Mouse (Mus musculus): Measurements from ENCODE around the gene Aox1. TPM values are rescaled to one million over a fixed set of nuclear protein-coding genes. Genes with fewer than 3 reads are reported as not detected.

The Aox1 gene
- total and polyA plus RNA-seq, 3 experiments, result 0.04 to 0.24 TPM; not detected in 1

DNA sequence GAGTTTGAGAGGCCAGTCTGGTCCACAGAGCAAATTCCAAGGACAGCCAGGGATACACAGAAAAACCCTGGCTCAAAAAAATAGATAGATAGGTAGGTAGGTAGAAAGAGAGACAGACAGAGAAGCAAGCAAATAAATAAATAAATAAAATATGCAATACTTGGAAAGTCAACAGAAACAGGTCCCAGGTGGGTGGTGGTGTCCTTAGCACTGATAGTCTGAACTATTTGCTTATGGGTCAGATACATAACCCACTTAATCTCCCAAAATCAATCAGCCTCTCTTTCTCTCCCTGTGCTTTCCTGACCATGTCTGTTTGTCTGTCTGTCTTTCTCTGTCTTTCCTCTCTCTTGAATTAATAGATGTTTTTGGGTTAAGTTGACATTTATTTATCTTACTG, 48.2 kb downstream of the Aox1 start:
- no peaks in the 10 kb centered on the region for H3K36me3 ChIP-seq (ENCODE audit: control insufficient read depth in 1 of 2, insufficient read depth in 2 of 2, low read length in 2 of 2)
- no peak overlapping the region for H3K4me3 ChIP-seq (ENCODE audit: control insufficient read depth in 1 of 2, insufficient read depth in 1 of 2, low read depth in 2 of 2, low read length in 2 of 2)
- H3K79me2 ChIP-seq (ENCODE audit: control insufficient read depth, insufficient read depth, low read length, poor library complexity), result no peaks in the 10 kb centered on the region
- no peaks in the 10 kb centered on the region for H3K4me1 ChIP-seq (ENCODE audit: control insufficient read depth in 1 of 2, insufficient read depth in 2 of 2, low read length in 2 of 2)
- peaks cover 0 to 2% of the 10 kb centered on the region in 2 experiments; a peak in 1 of 4 replicates for H3K27me3 ChIP-seq (ENCODE audit: control insufficient read depth in 1 of 2, insufficient read depth in 2 of 2, low read length in 2 of 2)
- H3K9ac ChIP-seq (ENCODE audit: control insufficient read depth, low read depth, low read length, poor library complexity, severe bottlenecking), result no peak overlapping the region
- no peaks in the 10 kb centered on the region for H3K9me3 ChIP-seq (replicated peaks; ENCODE audit: insufficient read depth, low read length)
- no peak for DNase-seq (ENCODE audit: low read depth, low spot score)
- TF ChIP-seq MYB (IDR thresholded peaks at IDR 0.05; ENCODE audit: low read depth, low read length) (no peak), USF2 (IDR thresholded peaks at IDR 0.05; ENCODE audit: borderline replicate concordance in 1 of 2, insufficient read depth in 1 of 2, low read depth in 1 of 2, low read length in 2 of 2) (no peak), ZNF384 (IDR thresholded peaks at IDR 0.05; ENCODE audit: low read depth, low read length) (no peak), ZKSCAN1 (IDR thresholded peaks at IDR 0.05; ENCODE audit: low read depth, low read length) (no peak), SIN3A (IDR thresholded peaks at IDR 0.05; ENCODE audit: low read length) (no peak), MYC (IDR thresholded peaks at IDR 0.05; ENCODE audit: low read depth, low read length) (no peak)
- no peak overlapping the region for H3K27ac ChIP-seq (ENCODE audit: control insufficient read depth, low read depth, low read length)

- H3K36me3 ChIP-seq (ENCODE audit: control insufficient read depth in 1 of 2, insufficient read depth in 2 of 2, low read length in 2 of 2), result no peaks in the 10 kb centered on the region
- H3K79me2 ChIP-seq (ENCODE audit: control insufficient read depth, insufficient read depth, low read length, poor library complexity), result no peaks in the 10 kb centered on the region
- H3K9me3 ChIP-seq (replicated peaks; ENCODE audit: insufficient read depth, low read length), result no peaks in the 10 kb centered on the region
- no peak for TF ChIP-seq KAT2A (conservative IDR thresholded peaks at IDR 0.05; ENCODE audit: low read depth, low read length)
- TF ChIP-seq ZMIZ1 (IDR thresholded peaks at IDR 0.05; ENCODE audit: low read depth, low read length), result no peak
- TF ChIP-seq ZKSCAN1 (IDR thresholded peaks at IDR 0.05; ENCODE audit: low read depth, low read length), result no peak
- no peak for TF ChIP-seq NRF1 (IDR thresholded peaks at IDR 0.05; ENCODE audit: insufficient read depth, low read depth, low read length, poor library complexity, severe bottlenecking)
- no peak for TF ChIP-seq SMC3 (IDR thresholded peaks at IDR 0.05; ENCODE audit: low read depth, low read length)
- no peak for TF ChIP-seq E2F4 (IDR thresholded peaks at IDR 0.05; ENCODE audit: borderline replicate concordance, low read depth, low read length)
- TF ChIP-seq MAX (IDR thresholded peaks at IDR 0.05; ENCODE audit: low read length), result no peak
- TF ChIP-seq ZNF384 (IDR thresholded peaks at IDR 0.05; ENCODE audit: low read depth, low read length), result no peak
- no peak for TF ChIP-seq MAZ (IDR thresholded peaks at IDR 0.05; ENCODE audit: low read depth, low read length)
- TF ChIP-seq POLR2AphosphoS2 (IDR thresholded peaks at IDR 0.05; ENCODE audit: low read length), result no peak
- no peak for TF ChIP-seq MEF2A (IDR thresholded peaks at IDR 0.05; ENCODE audit: extremely low read depth, insufficient replicate concordance, low read depth, low read length, poor library complexity, severe bottlenecking)
- TF ChIP-seq GATA1 (IDR thresholded peaks at IDR 0.05; ENCODE audit: low read depth, low read length), result no peak
- no peak for TF ChIP-seq EP300 (IDR thresholded peaks at IDR 0.05; ENCODE audit: low read depth in 1 of 2, low read length in 2 of 2)
- no peak for TF ChIP-seq JUND (IDR thresholded peaks at IDR 0.05; ENCODE audit: low read depth, low read length)
- TF ChIP-seq CTCF (IDR thresholded peaks at IDR 0.05 in 2 of 3, conservative IDR thresholded peaks at IDR 0.05 in 1 of 3; ENCODE audit: control insufficient read depth in 1 of 3, insufficient read depth in 1 of 3, low read depth in 2 of 3, low read length in 3 of 3, poor library complexity in 1 of 3, severe bottlenecking in 1 of 3), result no peak
- H3K4me3 ChIP-seq (ENCODE audit: control insufficient read depth in 1 of 2, insufficient read depth in 1 of 2, low read depth in 2 of 2, low read length in 2 of 2), result no peak overlapping the region
- H3K4me1 ChIP-seq (ENCODE audit: control insufficient read depth in 1 of 2, insufficient read depth in 2 of 2, low read length in 2 of 2), result no peaks in the 10 kb centered on the region
- H3K9ac ChIP-seq (ENCODE audit: control insufficient read depth, low read depth, low read length, poor library complexity, severe bottlenecking), result no peak overlapping the region
- H3K27ac ChIP-seq (ENCODE audit: control insufficient read depth, low read depth, low read length), result no peak overlapping the region
- peaks cover 0 to 2% of the 10 kb centered on the region in 2 experiments; a peak in 1 of 4 replicates for H3K27me3 ChIP-seq (ENCODE audit: control insufficient read depth in 1 of 2, insufficient read depth in 2 of 2, low read length in 2 of 2)
- DNase-seq (ENCODE audit: low read depth, low spot score), result no peak
These were observed 48.7 kb downstream of the Aox1 start for GRCm38 (mm10) chr1:58078390-58078789.
